Mouse (Mus musculus) liver, embryonic 12.5 days (tissue): Measurements from ENCODE around the gene Tagln. TPM values are rescaled to one million over a fixed set of nuclear protein-coding genes. Genes with fewer than 3 reads are reported as not detected.

Experiments used
- ATAC-seq: fragments of 200-750 bp; cut with Nextera tagmentation; 2 replicates; pipeline ENCODE4 v1.8.0; 2017; ENCODE audit warnings: moderate number of reproducible peaks, mild to moderate bottlenecking, moderate library complexity
- H3K27ac ChIP-seq: fragments of 300-500 bp; sonication (generic); 2 replicates; pipeline ENCODE4 v1.5.1; 2016; ENCODE audit warnings: mild to moderate bottlenecking
- H3K27me3 ChIP-seq: fragments of 300-500 bp; sonication (generic); replicated peaks from 2 replicates; pipeline ENCODE4 v1.6.1; 2016; ENCODE audit warnings: mild to moderate bottlenecking, moderate library complexity
- H3K36me3 ChIP-seq: fragments of 300-500 bp; sonication (generic); 2 replicates; pipeline ENCODE4 v1.6.1; 2016; ENCODE audit warnings: mild to moderate bottlenecking, moderate library complexity
- H3K4me1 ChIP-seq: fragments of 300-500 bp; sonication (generic); 2 replicates; pipeline ENCODE4 v1.6.1; 2016
- H3K4me2 ChIP-seq: fragments of 300-500 bp; sonication (generic); 2 replicates; pipeline ENCODE4 v1.6.1; 2016; ENCODE audit warnings: mild to moderate bottlenecking, moderate library complexity
- H3K4me3 ChIP-seq: fragments of 300-500 bp; sonication (generic); 2 replicates; pipeline ENCODE4 v1.5.1; 2016; ENCODE audit warnings: mild to moderate bottlenecking, moderate library complexity
- H3K9ac ChIP-seq: fragments of 300-500 bp; sonication (generic); 2 replicates; pipeline ENCODE4 v1.6.1; 2016; ENCODE audit warnings: mild to moderate bottlenecking, moderate library complexity
- H3K9me3 ChIP-seq: fragments of 300-500 bp; sonication (generic); replicated peaks from 2 replicates; pipeline ENCODE4 v1.6.1; 2016; ENCODE audit warnings: mild to moderate bottlenecking, moderate library complexity
- WGBS: fragments of 180-500 bp; shearing (Covaris S2); methylation state at CpG from one replicate; pipeline ENCODE4 v1.1.7; 2016; ENCODE audit not compliant: insufficient replicate concordance; 5-methylcytosine and 5-hydroxymethylcytosine counted together
- polyA plus RNA-seq: library from polyadenylated mRNA; unstranded; fragments of >200 nt; fragmentation: Nextera tagmentation; extraction: Ambion mirVana; gene quantifications from 2 replicates; pipeline ENCODE4 v1.2.1, GENCODE M21; 2016

The Tagln gene
- polyA plus RNA-seq, 1 experiment from 2014 or later = 9.2 TPM

- H3K9me3 ChIP-seq = 0 out of 2 replicates have a peak, but pooled peaks cover 8% of the 10 kb centered on the region
- peak overlapping the region; percentile 62 for H3K27ac ChIP-seq
- H3K4me1 ChIP-seq = peaks cover 50% of the 10 kb centered on the region
- WGBS = 85% methylated on average over 8 of the region's 8 CpGs
- ATAC-seq = peak; percentile 58
- H3K9ac ChIP-seq = no peak overlapping the region
- peaks cover 96% of the 10 kb centered on the region for H3K36me3 ChIP-seq
- H3K4me3 ChIP-seq = no peak overlapping the region
- H3K4me2 ChIP-seq = peak overlapping the region; percentile 45
- no peaks in the 10 kb centered on the region for H3K27me3 ChIP-seq
These were observed 8.0 kb upstream of the Tagln start for GRCm38 (mm10) chr9:45943628-45944505.

DNA sequence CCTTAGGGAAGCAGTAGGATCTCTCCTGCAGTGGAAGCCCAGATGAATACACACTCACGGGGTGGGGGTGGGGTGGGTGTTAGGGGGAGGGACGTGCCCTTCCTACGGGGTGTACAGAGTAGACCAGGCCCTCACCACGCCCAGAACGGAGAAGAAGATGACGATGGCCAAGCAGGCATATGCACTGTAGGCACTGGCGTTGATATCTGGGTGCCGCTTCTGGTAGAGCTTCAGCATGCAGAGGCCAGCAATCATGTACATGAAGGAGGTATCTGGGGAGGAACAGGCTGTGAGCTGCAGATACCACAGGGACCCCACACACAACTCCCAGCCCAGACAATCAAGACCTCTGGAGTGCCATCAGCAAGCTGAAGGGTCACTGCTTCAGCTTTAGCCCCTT is 7.1 kb upstream of the Tagln start:
- Histone ChIP-seq H3K27ac (peak overlapping the region; percentile 62), H3K4me1 (peaks cover 51% of the 10 kb centered on the region), H3K27me3 (no peaks in the 10 kb centered on the region), H3K36me3 (peaks cover 96% of the 10 kb centered on the region), H3K9ac (no peak overlapping the region), H3K4me2 (peak overlapping the region; percentile 45), H3K4me3 (peak overlapping the region; percentile 8; the same call in 1 of the 2 replicates), H3K9me3 (0 out of 2 replicates have a peak, but pooled peaks cover 8% of the 10 kb centered on the region)
- WGBS = 40% methylated on average over 8 of the region's 8 CpGs
- peak; percentile 87 for ATAC-seq

DNA sequence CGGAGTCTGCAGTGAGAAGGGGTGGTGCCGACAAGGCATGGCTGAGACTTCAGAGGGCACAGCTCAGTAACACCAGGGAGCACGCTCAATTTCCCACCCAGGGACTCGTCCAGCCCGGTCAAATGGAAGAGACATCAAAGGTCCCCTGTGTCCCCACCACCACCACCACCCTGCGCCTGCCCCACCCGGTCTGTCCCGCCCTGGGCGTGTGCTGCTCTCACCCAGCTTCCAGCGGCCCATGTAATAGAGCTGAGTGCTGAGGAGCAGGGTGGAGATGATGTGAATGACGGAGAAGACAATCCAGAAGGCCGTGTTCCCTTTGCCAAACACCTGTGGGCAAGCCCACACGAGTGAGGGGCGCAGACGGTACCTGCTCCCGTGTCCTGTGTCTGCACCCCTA is 6.6 kb upstream of the Tagln start:
- WGBS = 72% methylated on average over 16 of the region's 16 CpGs
- no peaks in the 10 kb centered on the region for H3K27me3 ChIP-seq
- H3K27ac ChIP-seq = peak overlapping the region; percentile 62
- H3K9ac ChIP-seq = peak overlapping the region; percentile 48; the same call in 1 of the 2 replicates
- peak; percentile 69 for ATAC-seq
- 0 out of 2 replicates have a peak, but pooled peaks cover 8% of the 10 kb centered on the region for H3K9me3 ChIP-seq
- peaks cover 55% of the 10 kb centered on the region for H3K4me1 ChIP-seq
- H3K4me2 ChIP-seq = peak overlapping the region; percentile 45
- peak overlapping the region; percentile 8; the same call in 1 of the 2 replicates for H3K4me3 ChIP-seq
- H3K36me3 ChIP-seq = peaks cover 93% of the 10 kb centered on the region

GRCm38 (mm10) chr9:45941329-45941888 is 5.6 kb upstream of the Tagln start:
- peak overlapping the region; percentile 62; the same call in 1 of the 2 replicates for H3K27ac ChIP-seq

GRCm38 (mm10) chr9:45939794-45940193 is 3.9 kb upstream of the Tagln start:
- WGBS = 88% methylated on average over 6 of the region's 6 CpGs
- Histone ChIP-seq H3K27me3 (peaks cover 18% of the 10 kb centered on the region), H3K36me3 (peaks cover 66% of the 10 kb centered on the region), H3K9me3 (0 out of 2 replicates have a peak, but pooled peaks cover 8% of the 10 kb centered on the region), H3K4me2 (no peak overlapping the region), H3K9ac (no peak overlapping the region), H3K4me1 (peaks cover 51% of the 10 kb centered on the region), H3K27ac (no peak overlapping the region), H3K4me3 (no peak overlapping the region)
- no peak for ATAC-seq

More at GRCm38 (mm10) chr9:45941329-45941888, 5.6 kb upstream of the Tagln start:
- Histone ChIP-seq H3K9ac (peak overlapping the region; percentile 48), H3K9me3 (0 out of 2 replicates have a peak, but pooled peaks cover 8% of the 10 kb centered on the region), H3K4me2 (peak overlapping the region; percentile 45), H3K27me3 (peaks cover 4% of the 10 kb centered on the region), H3K36me3 (peaks cover 82% of the 10 kb centered on the region), H3K4me1 (peaks cover 56% of the 10 kb centered on the region), H3K4me3 (no peak overlapping the region)
- peak; percentile 50; the same call in 1 of the 2 replicates for ATAC-seq
- whole genome bisulfite sequencing = 69% methylated on average over 18 of the region's 18 CpGs

GRCm38 (mm10) chr9:45938952-45939637 is 3.2 kb upstream of the Tagln start:
- H3K9me3 ChIP-seq = 0 out of 2 replicates have a peak, but pooled peaks cover 4% of the 10 kb centered on the region
- H3K4me3 ChIP-seq = no peak overlapping the region
- peaks cover 59% of the 10 kb centered on the region for H3K36me3 ChIP-seq
- no peak overlapping the region for H3K27ac ChIP-seq
- peaks cover 23% of the 10 kb centered on the region for H3K27me3 ChIP-seq
- no peak overlapping the region for H3K4me2 ChIP-seq
- no peak for ATAC-seq
- peaks cover 44% of the 10 kb centered on the region for H3K4me1 ChIP-seq
- H3K9ac ChIP-seq = no peak overlapping the region
- WGBS = 62% methylated on average over 15 of the region's 15 CpGs

DNA sequence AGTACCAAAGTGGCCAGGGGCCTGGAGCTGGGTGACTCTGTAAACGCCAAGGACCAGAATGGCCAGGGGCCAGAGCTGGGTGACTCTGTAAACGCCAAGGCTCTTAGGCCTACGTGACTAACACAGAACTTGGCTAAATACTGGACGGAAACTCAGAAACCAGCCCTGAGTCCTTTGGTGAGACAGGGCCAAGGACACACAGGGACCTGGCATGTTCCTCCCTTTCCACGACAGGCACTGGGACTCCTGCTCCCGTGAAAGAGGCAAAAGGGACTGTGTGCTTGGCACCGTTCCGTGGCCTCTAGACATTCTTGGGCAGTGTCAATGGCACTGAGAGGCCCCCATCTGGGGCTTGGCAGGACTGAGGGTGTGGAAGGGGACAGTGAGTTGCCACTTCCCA is 2.2 kb upstream of the Tagln start:
- Histone ChIP-seq H3K9ac (no peak overlapping the region), H3K4me1 (peaks cover 34% of the 10 kb centered on the region), H3K27me3 (peaks cover 23% of the 10 kb centered on the region), H3K9me3 (no peaks in the 10 kb centered on the region), H3K4me2 (no peak overlapping the region), H3K27ac (no peak overlapping the region), H3K36me3 (peaks cover 49% of the 10 kb centered on the region), H3K4me3 (no peak overlapping the region)
- ATAC-seq = no peak
- 87% methylated on average over 8 of the region's 8 CpGs for WGBS

DNA sequence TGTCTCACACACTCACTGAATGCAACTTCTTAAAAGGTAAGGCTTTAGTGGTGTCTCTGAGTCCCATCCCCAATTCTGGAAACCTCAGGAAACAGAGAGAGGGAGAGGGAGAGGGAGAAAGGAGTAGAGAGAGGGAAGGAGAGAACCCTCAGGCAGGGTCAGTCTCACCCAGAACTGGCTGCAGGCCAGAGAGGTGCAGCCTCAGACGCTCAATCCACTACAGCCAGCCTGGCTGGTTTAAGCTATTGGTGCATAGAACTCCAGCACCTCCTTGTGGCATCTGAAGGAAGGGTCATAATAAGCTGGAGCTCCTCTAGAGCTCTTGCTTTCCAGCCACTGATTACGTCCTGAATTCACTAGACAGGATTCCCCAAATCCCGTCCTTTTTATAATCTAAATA is 1.0 kb upstream of the Tagln start:
- Histone ChIP-seq H3K9ac (no peak overlapping the region), H3K36me3 (peaks cover 37% of the 10 kb centered on the region), H3K4me1 (peaks cover 29% of the 10 kb centered on the region), H3K4me3 (no peak overlapping the region), H3K9me3 (no peaks in the 10 kb centered on the region), H3K4me2 (no peak overlapping the region), H3K27me3 (peaks cover 23% of the 10 kb centered on the region), H3K27ac (no peak overlapping the region)
- 30% methylated on average over 3 of the region's 3 CpGs for WGBS
- ATAC-seq = peak; percentile 54; the same call in 1 of the 2 replicates

DNA sequence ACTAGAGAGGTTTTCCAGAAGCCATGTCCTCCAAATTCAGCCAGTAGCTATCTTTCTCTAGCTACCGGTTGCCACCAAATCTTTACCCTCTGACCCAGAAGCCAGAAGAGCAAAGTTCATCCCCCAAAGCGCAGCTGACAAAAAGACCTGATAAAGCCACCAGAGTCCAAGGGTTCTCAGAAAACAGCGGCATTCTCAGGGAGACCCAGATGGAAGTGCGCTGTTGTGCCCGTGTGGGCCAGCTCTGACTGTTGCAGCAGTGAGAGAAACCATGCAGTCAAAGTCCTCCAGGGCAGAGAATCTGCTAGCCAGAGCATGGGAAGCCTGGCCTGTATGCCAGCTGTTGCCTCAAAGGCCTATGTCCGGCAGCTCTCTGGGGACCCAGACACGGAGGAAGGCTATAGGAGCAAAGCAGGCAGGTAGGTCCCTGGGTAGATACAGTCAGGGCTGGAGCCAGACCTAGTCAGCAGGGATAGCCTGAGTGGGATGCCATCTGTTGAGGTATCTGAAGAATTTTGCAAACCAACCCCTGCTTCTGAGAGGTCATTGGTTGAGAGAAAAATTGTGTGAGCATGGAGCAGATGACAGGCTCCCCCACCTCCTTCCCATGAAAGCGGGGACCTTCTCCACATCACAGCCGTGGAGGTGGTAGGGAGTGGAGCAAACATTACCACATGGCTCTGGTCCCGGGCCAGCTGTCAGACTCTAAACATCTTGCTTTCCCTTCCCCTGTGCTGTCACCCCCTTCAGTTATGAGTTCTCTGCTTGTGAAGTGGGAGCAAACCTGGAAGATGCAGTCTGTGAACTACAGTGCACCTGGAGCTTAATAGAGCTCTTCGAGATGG is 3.1 kb downstream of the Tagln start:
- H3K9ac ChIP-seq = no peak overlapping the region
- H3K4me1 ChIP-seq = peaks cover 18% of the 10 kb centered on the region; the same call in 1 of the 2 replicates
- no peaks in the 10 kb centered on the region for H3K9me3 ChIP-seq
- 62% methylated on average over 11 of the region's 11 CpGs for WGBS
- no peak overlapping the region for H3K4me3 ChIP-seq
- H3K36me3 ChIP-seq = peaks cover 40% of the 10 kb centered on the region
- H3K4me2 ChIP-seq = peak overlapping the region; percentile 3; the same call in 1 of the 2 replicates
- ATAC-seq = no peak
- peak overlapping the region; percentile 56 for H3K27ac ChIP-seq
- peaks cover 23% of the 10 kb centered on the region for H3K27me3 ChIP-seq

DNA sequence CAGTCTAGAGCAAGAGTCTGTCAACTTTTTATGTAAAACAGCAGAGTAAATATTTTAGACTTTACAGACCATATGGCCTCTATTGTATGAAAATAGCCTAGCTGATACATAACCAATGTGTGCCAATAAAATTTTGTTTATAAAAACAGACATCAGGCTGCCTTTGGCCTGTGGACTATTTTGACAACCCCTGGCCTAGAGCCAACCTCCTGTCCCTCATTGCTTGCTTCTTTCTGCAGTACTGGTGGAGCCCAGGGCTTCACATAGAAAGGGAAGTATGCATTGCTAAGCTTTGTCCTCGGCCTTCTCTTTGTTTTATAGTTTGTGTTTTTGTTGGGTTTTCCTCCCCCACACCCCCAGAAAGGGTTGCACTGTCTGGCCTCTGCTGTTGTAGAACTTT is 3.9 kb downstream of the Tagln start:
- peak overlapping the region; percentile 56 for H3K27ac ChIP-seq
- H3K36me3 ChIP-seq = peaks cover 48% of the 10 kb centered on the region
- no peak for ATAC-seq
- peaks cover 23% of the 10 kb centered on the region for H3K27me3 ChIP-seq
- no peak overlapping the region for H3K4me3 ChIP-seq
- H3K9ac ChIP-seq = no peak overlapping the region
- peaks cover 14% of the 10 kb centered on the region; the same call in 1 of the 2 replicates for H3K4me1 ChIP-seq
- WGBS = 47% methylated on average over 1 of the region's 1 CpGs
- H3K9me3 ChIP-seq = no peaks in the 10 kb centered on the region
- H3K4me2 ChIP-seq = no peak overlapping the region

DNA sequence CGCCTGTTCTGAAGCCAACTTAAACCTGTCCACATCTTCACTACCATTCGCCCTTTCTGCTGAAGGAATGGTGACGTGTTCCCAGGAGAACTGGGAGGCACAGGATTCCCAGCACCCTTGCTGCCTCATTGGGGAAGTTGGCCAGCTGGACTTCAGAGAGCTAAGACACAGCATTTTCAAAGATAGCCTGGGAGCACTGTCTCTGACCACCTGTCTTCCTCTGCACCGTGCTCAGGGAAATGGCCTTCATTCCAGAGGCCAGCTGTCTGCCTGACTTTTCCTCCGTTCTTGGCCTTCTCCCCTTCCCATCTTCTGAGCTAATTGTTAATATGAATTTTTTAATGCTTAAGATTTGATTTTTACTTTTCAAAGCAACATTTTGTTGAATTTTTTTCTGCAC is 6.6 kb downstream of the Tagln start:
- Histone ChIP-seq H3K27me3 (no peaks in the 10 kb centered on the region), H3K4me3 (no peak overlapping the region), H3K36me3 (peaks cover 65% of the 10 kb centered on the region), H3K4me2 (no peak overlapping the region), H3K4me1 (peaks cover 7% of the 10 kb centered on the region; the same call in 1 of the 2 replicates), H3K27ac (no peak overlapping the region), H3K9me3 (no peaks in the 10 kb centered on the region), H3K9ac (no peak overlapping the region)
- no peak for ATAC-seq
- 77% methylated on average over 5 of the region's 5 CpGs for WGBS
